Mouse (Mus musculus) liver, postnatal 0 days (tissue): ENCODE measurements at regions not wholly inside any gene's neighbourhood (a gene's known extent, or its start where the extent isn't known, plus 50 kb on each side); places are given as distances from the start of the nearest gene placed in this dataset.

Experiments used
- ATAC-seq: fragments of 200-750 bp; cut with Nextera tagmentation; 2 replicates; pipeline ENCODE4 v1.8.0; 2017; ENCODE audit warnings: mild to moderate bottlenecking, moderate library complexity
- DNase-seq: peaks from one replicate; pipeline ENCODE4 v3.0.0-alpha.2; 2016
- H3K27ac ChIP-seq: fragments of 300-500 bp; sonication (generic); 2 replicates; pipeline ENCODE4 v1.5.1; 2014; ENCODE audit warnings: antibody characterized with exemption, moderate library complexity, mild to moderate bottlenecking, low read depth
- H3K27me3 ChIP-seq: fragments of 300-500 bp; sonication (generic); 2 replicates; pipeline ENCODE4 v1.6.1; 2014; ENCODE audit warnings: low read length, control low read depth, mixed read lengths; ENCODE audit not compliant: insufficient read depth
- H3K36me3 ChIP-seq: fragments of 300-500 bp; sonication (generic); replicated peaks from 2 replicates; pipeline ENCODE4 v1.6.1; 2014; ENCODE audit warnings: mild to moderate bottlenecking, control low read depth, low read length, moderate library complexity, mixed read lengths; ENCODE audit not compliant: insufficient read depth
- H3K4me1 ChIP-seq: fragments of 300-500 bp; sonication (generic); 2 replicates; pipeline ENCODE4 v1.6.1; 2014; ENCODE audit warnings: antibody characterized with exemption, mild to moderate bottlenecking, control low read depth; ENCODE audit not compliant: insufficient read depth
- H3K4me2 ChIP-seq: fragments of 300-500 bp; sonication (generic); 2 replicates; pipeline ENCODE4 v1.6.1; 2014; ENCODE audit warnings: low read depth, mild to moderate bottlenecking, low read length, moderate library complexity, mixed read lengths
- H3K4me3 ChIP-seq: fragments of 300-500 bp; sonication (generic); 2 replicates; pipeline ENCODE4 v1.5.1; 2014; ENCODE audit warnings: low read depth, low read length
- H3K9ac ChIP-seq: fragments of 300-500 bp; sonication (generic); replicated peaks from 2 replicates; pipeline ENCODE4 v1.6.1; 2014; ENCODE audit warnings: mild to moderate bottlenecking, moderate library complexity
- H3K9me3 ChIP-seq: fragments of 300-500 bp; sonication (generic); 2 replicates; pipeline ENCODE4 v1.6.1; 2016; ENCODE audit warnings: mild to moderate bottlenecking, control low read depth, low read length, mixed read lengths
- CTCF ChIP-seq: sonication (generic); IDR thresholded peaks from 2 replicates; pipeline ENCODE4 v1.5.1; 2016; ENCODE audit warnings: antibody characterized with exemption, low read depth
- EP300 ChIP-seq: IDR thresholded peaks from 2 replicates; pipeline ENCODE4 v1.6.1; 2016; ENCODE audit warnings: antibody characterized with exemption, low read depth, mild to moderate bottlenecking
- WGBS: fragments of 180-500 bp; shearing (Covaris S2); extraction: QIAGEN DNeasy Blood & Tissue Kit; methylation state at CpG from one replicate; pipeline ENCODE4 v1.1.7; 2014; ENCODE audit not compliant: insufficient replicate concordance; 5-methylcytosine and 5-hydroxymethylcytosine counted together

GRCm38 (mm10) chr13:112125769-112126469 is 162.3 kb upstream of the Ankrd55 start:
- H3K9me3 ChIP-seq, result no peaks in the 10 kb centered on the region
- TF ChIP-seq EP300 (no peak), CTCF (no peak)
- no peaks in the 10 kb centered on the region for H3K36me3 ChIP-seq
- H3K4me1 ChIP-seq, result peaks cover 10% of the 10 kb centered on the region
- 82% methylated on average over 14 of the region's 14 CpGs for WGBS
- ATAC-seq, result no peak
- H3K27ac ChIP-seq, result no peak overlapping the region
- no peak overlapping the region for H3K4me3 ChIP-seq
- no peak overlapping the region for H3K4me2 ChIP-seq
- DNase-seq, result no peak
- H3K9ac ChIP-seq, result no peak overlapping the region
- no peaks in the 10 kb centered on the region for H3K27me3 ChIP-seq

DNA sequence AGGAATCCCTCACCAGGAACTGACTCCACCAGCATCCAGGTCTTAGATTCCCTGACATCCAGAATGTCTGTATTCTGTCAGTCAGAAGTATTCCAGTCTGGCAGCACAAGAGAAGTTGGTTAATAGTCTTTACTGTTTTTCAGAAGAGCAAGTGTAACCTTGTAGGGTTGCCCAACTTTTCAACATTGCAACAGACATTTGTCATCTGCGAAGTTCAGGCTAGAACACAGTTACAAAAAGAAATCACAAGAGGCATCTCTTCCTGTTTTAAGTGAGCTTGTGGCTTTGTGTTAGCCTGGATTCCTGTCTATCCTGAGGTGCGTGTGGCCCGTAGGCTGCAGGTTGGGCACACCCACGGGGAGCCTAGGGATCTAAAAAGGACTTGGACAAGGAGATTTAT is 158.0 kb upstream of the Ankrd55 start:
- no peak overlapping the region for H3K9ac ChIP-seq
- H3K27ac ChIP-seq, result 0 out of 2 replicates have a peak overlapping the region, but pooled peaks have one; percentile 51
- H3K9me3 ChIP-seq, result no peaks in the 10 kb centered on the region
- no peaks in the 10 kb centered on the region for H3K27me3 ChIP-seq
- ATAC-seq (peak; percentile 70), DNase-seq (peak; percentile 36)
- H3K4me2 ChIP-seq, result no peak overlapping the region
- WGBS, result 28% methylated on average over 4 of the region's 4 CpGs
- H3K4me3 ChIP-seq, result no peak overlapping the region
- TF ChIP-seq EP300 (no peak; the same call in 1 of the 2 replicates), CTCF (no peak)
- peaks cover 24% of the 10 kb centered on the region for H3K4me1 ChIP-seq
- no peaks in the 10 kb centered on the region for H3K36me3 ChIP-seq

- 69% methylated on average over 2 of the region's 2 CpGs for WGBS
- Histone ChIP-seq H3K9me3 (no peaks in the 10 kb centered on the region), H3K27ac (no peak overlapping the region), H3K4me2 (peak overlapping the region; percentile 4; the same call in 1 of the 2 replicates), H3K36me3 (no peaks in the 10 kb centered on the region), H3K4me1 (peaks cover 24% of the 10 kb centered on the region), H3K27me3 (no peaks in the 10 kb centered on the region), H3K4me3 (no peak overlapping the region), H3K9ac (no peak overlapping the region)
- peak; percentile 53; the same call in 1 of the 2 replicates for ATAC-seq
- no peak for TF ChIP-seq CTCF
- TF ChIP-seq EP300, result no peak
- no peak for DNase-seq
Observed at GRCm38 (mm10) chr13:112130774-112131173, 157.5 kb upstream of the Ankrd55 start.

DNA sequence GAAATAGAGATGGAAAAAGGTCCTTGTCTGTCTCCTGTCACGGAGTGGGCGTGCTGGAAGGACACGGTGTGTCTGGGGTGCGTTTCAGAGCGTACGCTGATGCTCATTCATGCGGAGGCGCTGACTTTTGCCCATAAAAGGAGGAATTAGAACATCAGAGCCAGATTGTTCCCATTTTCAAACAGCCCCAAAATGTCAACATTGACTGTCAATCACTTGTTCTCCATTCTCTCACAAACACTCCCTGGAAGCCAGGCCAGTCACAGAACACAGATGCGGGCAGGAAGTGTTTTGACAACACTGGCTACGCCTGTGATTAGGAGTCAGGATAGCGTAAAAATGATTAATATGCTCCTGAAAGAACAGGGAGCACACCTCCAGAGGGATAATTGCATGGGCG is 157.1 kb upstream of the Ankrd55 start:
- no peak overlapping the region for H3K4me3 ChIP-seq
- H3K9me3 ChIP-seq, result no peaks in the 10 kb centered on the region
- ATAC-seq, result peak; percentile 41; the same call in 1 of the 2 replicates
- TF ChIP-seq EP300, result no peak
- no peak for TF ChIP-seq CTCF
- peak overlapping the region; percentile 18; the same call in 1 of the 2 replicates for H3K27ac ChIP-seq
- H3K4me1 ChIP-seq, result peaks cover 24% of the 10 kb centered on the region
- no peaks in the 10 kb centered on the region for H3K36me3 ChIP-seq
- 68% methylated on average over 12 of the region's 12 CpGs for WGBS
- H3K27me3 ChIP-seq, result no peaks in the 10 kb centered on the region
- H3K9ac ChIP-seq, result no peak overlapping the region
- peak overlapping the region; percentile 4; the same call in 1 of the 2 replicates for H3K4me2 ChIP-seq
- no peak for DNase-seq

GRCm38 (mm10) chr13:112133736-112134135 is 154.5 kb upstream of the Ankrd55 start:
- Histone ChIP-seq H3K4me2 (no peak overlapping the region), H3K27me3 (no peaks in the 10 kb centered on the region), H3K27ac (no peak overlapping the region), H3K36me3 (no peaks in the 10 kb centered on the region), H3K9ac (no peak overlapping the region), H3K4me1 (peaks cover 24% of the 10 kb centered on the region), H3K9me3 (no peaks in the 10 kb centered on the region), H3K4me3 (no peak overlapping the region)
- 71% methylated on average over 2 of the region's 2 CpGs for WGBS
- DNase-seq, result no peak
- ATAC-seq, result no peak
- no peak for TF ChIP-seq EP300

DNA sequence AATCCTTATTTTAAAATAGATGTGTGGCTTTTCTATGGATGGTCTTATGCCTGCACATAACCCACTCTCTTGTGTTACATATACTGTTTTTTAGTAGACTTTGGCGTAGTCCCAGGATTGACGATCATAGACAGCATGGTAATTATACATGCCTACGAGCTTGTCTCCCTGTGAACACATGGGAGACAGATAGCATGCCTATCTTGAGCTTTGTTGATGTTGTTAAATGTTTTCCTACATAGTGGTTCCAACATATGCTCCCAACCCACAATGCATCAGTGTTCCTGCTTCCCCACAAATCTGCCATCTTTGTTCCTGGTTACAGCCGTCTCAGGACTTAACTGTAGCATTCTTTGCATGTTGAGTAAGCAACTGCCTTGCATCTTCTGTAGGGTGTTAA is 153.6 kb upstream of the Ankrd55 start:
- Histone ChIP-seq H3K36me3 (no peaks in the 10 kb centered on the region), H3K27ac (no peak overlapping the region), H3K27me3 (no peaks in the 10 kb centered on the region), H3K4me3 (no peak overlapping the region), H3K9me3 (no peaks in the 10 kb centered on the region), H3K4me1 (peaks cover 20% of the 10 kb centered on the region), H3K4me2 (no peak overlapping the region), H3K9ac (no peak overlapping the region)
- TF ChIP-seq EP300 (no peak), CTCF (no peak)
- ATAC-seq, result no peak
- 78% methylated on average over 4 of the region's 4 CpGs for WGBS
- no peak for DNase-seq
